Mouse (Mus musculus): ENCODE measurements around the gene Tbrg1. TPM values are rescaled to one million over a fixed set of nuclear protein-coding genes. Genes with fewer than 3 reads are reported as not detected.
A peak's percentile ranks its signal among the peaks of the same experiment; 100 is the strongest.

Tbrg1 gene
- polyA plus RNA-seq, 1 experiment from 2014 or later, result 157 TPM

- 55% methylated on average over 4 of the region's 4 CpGs for WGBS
- Histone ChIP-seq H3K4me3 (no peak overlapping the region), H3K9me3 (no peaks in the 10 kb centered on the region), H3K27ac (no peak overlapping the region), H3K36me3 (no peaks in the 10 kb centered on the region), H3K9ac (no peak overlapping the region), H3K4me1 (peaks cover 4% of the 10 kb centered on the region; the same call in 1 of the 2 replicates), H3K4me2 (replicated peaks) (no peak overlapping the region), H3K27me3 (no peaks in the 10 kb centered on the region)
- no peak for ATAC-seq (ENCODE audit: insufficient number of reproducible peaks, insufficient read depth, low FRiP score, low TSS enrichment)
These were observed 28.5 kb downstream of the Tbrg1 start for GRCm38 (mm10) chr9:37628581-37628980.

DNA sequence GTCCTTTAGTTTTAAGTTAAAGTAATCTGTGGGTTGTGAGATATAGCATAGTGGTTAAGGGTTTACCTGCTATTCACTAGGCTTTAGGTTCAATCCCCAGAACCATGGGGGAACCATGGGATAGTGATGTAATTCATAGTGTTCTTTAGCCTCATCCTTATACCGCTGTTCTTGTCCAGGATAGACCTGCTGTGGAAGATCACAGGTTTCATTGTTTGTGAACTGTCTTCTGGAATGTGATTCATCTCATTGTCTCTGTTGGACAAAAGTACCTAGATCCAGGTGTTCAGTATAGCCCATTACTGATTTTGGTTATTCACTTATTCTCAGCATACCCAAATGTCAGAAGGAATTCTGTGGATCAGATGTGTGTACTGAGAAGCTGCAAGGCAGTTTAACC, 29.8 kb downstream of the Tbrg1 start:
- Histone ChIP-seq H3K4me1 (peaks cover 4% of the 10 kb centered on the region; the same call in 1 of the 2 replicates), H3K4me3 (no peak overlapping the region), H3K9me3 (no peaks in the 10 kb centered on the region), H3K9ac (no peak overlapping the region), H3K27ac (no peak overlapping the region), H3K27me3 (no peaks in the 10 kb centered on the region), H3K4me2 (replicated peaks) (no peak overlapping the region), H3K36me3 (no peaks in the 10 kb centered on the region)
- WGBS, result 100% methylated on average over 1 of the region's 1 CpGs
- ATAC-seq (ENCODE audit: insufficient number of reproducible peaks, insufficient read depth, low FRiP score, low TSS enrichment), result no peak

GRCm38 (mm10) chr9:37626103-37626567, 31.0 kb downstream of the Tbrg1 start:
- Histone ChIP-seq H3K9me3 (no peaks in the 10 kb centered on the region), H3K36me3 (no peaks in the 10 kb centered on the region), H3K9ac (no peak overlapping the region), H3K27ac (no peak overlapping the region), H3K27me3 (no peaks in the 10 kb centered on the region), H3K4me1 (peaks cover 4% of the 10 kb centered on the region; the same call in 1 of the 2 replicates), H3K4me3 (no peak overlapping the region), H3K4me2 (replicated peaks) (no peak overlapping the region)
- ATAC-seq (ENCODE audit: insufficient number of reproducible peaks, insufficient read depth, low FRiP score, low TSS enrichment), result no peak
- 12% methylated on average over 3 of the region's 3 CpGs for WGBS

GRCm38 (mm10) chr9:37625641-37626040, 31.5 kb downstream of the Tbrg1 start:
- ATAC-seq (ENCODE audit: insufficient number of reproducible peaks, insufficient read depth, low FRiP score, low TSS enrichment), result no peak
- Histone ChIP-seq H3K9me3 (no peaks in the 10 kb centered on the region), H3K27me3 (no peaks in the 10 kb centered on the region), H3K4me1 (peaks cover 4% of the 10 kb centered on the region; the same call in 1 of the 2 replicates), H3K36me3 (no peaks in the 10 kb centered on the region), H3K9ac (no peak overlapping the region), H3K4me2 (replicated peaks) (no peak overlapping the region), H3K27ac (no peak overlapping the region), H3K4me3 (no peak overlapping the region)
- WGBS, result 26% methylated on average over 7 of the region's 7 CpGs

DNA sequence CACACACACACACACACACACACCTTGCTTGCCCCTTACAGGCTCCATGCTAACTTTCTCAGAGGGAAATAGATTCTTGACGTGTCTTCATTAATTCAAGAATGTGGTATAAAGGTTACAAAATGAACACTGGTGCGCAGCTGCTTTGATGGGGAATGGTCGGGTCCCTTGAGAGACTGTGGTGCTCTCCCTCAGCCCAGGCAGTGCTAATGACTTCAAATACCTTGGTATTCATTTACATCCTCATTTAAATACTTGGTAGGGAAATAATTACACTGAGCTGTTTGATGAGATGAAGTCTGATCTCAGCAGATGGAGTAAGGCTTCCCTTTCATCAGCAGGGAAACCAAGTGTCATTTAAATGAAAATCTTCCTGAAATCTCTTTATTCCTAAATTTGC, 32.0 kb downstream of the Tbrg1 start:
- H3K27ac ChIP-seq, result no peak overlapping the region
- H3K4me2 ChIP-seq (replicated peaks), result no peak overlapping the region
- no peaks in the 10 kb centered on the region for H3K36me3 ChIP-seq
- H3K4me1 ChIP-seq, result peaks cover 4% of the 10 kb centered on the region; the same call in 1 of the 2 replicates
- no peaks in the 10 kb centered on the region for H3K9me3 ChIP-seq
- H3K27me3 ChIP-seq, result no peaks in the 10 kb centered on the region
- H3K9ac ChIP-seq, result no peak overlapping the region
- 0 out of 2 replicates have a peak, but pooled peaks have one; percentile 28 for ATAC-seq (ENCODE audit: insufficient number of reproducible peaks, insufficient read depth, low FRiP score, low TSS enrichment)
- 50% methylated on average over 3 of the region's 3 CpGs for WGBS
- H3K4me3 ChIP-seq, result no peak overlapping the region

GRCm38 (mm10) chr9:37624502-37624901, 32.6 kb downstream of the Tbrg1 start:
- Histone ChIP-seq H3K36me3 (no peaks in the 10 kb centered on the region), H3K9ac (no peak overlapping the region), H3K4me1 (peaks cover 4% of the 10 kb centered on the region; the same call in 1 of the 2 replicates), H3K4me2 (replicated peaks) (no peak overlapping the region), H3K4me3 (no peak overlapping the region), H3K27ac (no peak overlapping the region), H3K27me3 (no peaks in the 10 kb centered on the region), H3K9me3 (no peaks in the 10 kb centered on the region)
- WGBS, result 84% methylated on average over 1 of the region's 1 CpGs
- ATAC-seq (ENCODE audit: insufficient number of reproducible peaks, insufficient read depth, low FRiP score, low TSS enrichment), result no peak

DNA sequence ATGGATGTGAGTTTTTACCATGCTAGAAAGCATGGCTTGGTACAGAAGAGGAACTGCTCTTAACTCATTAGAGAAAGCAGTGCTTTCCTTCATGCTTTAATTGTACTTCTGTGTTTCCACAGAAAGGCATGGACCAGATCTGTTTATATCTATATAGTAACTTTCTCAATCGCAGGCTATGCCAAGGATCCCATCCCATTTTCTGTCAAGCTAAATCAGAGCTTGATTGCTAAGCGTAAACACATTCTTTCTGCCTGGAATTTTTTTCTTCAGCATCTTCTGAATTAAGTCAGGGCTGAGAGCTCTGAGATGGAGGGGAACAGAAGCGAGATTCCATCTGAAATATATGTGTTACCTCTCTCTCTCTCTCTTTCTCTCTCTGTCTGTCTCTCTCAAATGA, 33.1 kb downstream of the Tbrg1 start:
- no peaks in the 10 kb centered on the region for H3K36me3 ChIP-seq
- 74% methylated on average over 3 of the region's 3 CpGs for WGBS
- ATAC-seq (ENCODE audit: insufficient number of reproducible peaks, insufficient read depth, low FRiP score, low TSS enrichment), result no peak

DNA sequence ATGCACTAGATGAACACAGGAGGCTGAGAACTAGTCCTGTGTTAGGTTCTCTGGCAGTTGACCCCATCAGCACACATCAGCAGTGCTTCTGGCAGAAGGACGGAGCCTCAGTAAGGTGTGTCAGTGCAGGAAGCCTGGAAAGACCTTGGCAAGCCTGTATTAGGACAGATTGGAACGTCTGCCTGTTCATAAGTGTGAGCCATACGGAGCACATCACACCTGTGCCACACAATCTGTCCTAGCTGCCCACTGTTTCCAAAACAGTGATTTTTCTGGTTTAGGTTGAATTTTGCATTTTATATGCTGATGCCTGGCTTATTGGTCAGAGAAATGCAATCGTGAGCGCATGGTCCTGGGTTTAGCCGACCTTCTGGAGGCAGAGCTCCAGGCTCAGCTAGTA, 35.8 kb downstream of the Tbrg1 start:
- H3K36me3 ChIP-seq, result no peaks in the 10 kb centered on the region
- 86% methylated on average over 6 of the region's 6 CpGs for WGBS
- H3K9ac ChIP-seq, result no peak overlapping the region
- no peak overlapping the region for H3K4me3 ChIP-seq
- H3K4me1 ChIP-seq, result peaks cover 4% of the 10 kb centered on the region; the same call in 1 of the 2 replicates
- H3K4me2 ChIP-seq (replicated peaks), result no peak overlapping the region
- no peak overlapping the region for H3K27ac ChIP-seq
- no peaks in the 10 kb centered on the region for H3K9me3 ChIP-seq
- ATAC-seq (ENCODE audit: insufficient number of reproducible peaks, insufficient read depth, low FRiP score, low TSS enrichment), result no peak
- no peaks in the 10 kb centered on the region for H3K27me3 ChIP-seq

More for the DNA sequence above, 33.1 kb downstream of the Tbrg1 start:
- Histone ChIP-seq H3K9ac (no peak overlapping the region), H3K4me2 (replicated peaks) (no peak overlapping the region), H3K27me3 (no peaks in the 10 kb centered on the region), H3K4me3 (no peak overlapping the region), H3K9me3 (no peaks in the 10 kb centered on the region), H3K27ac (no peak overlapping the region), H3K4me1 (peaks cover 4% of the 10 kb centered on the region; the same call in 1 of the 2 replicates)

DNA sequence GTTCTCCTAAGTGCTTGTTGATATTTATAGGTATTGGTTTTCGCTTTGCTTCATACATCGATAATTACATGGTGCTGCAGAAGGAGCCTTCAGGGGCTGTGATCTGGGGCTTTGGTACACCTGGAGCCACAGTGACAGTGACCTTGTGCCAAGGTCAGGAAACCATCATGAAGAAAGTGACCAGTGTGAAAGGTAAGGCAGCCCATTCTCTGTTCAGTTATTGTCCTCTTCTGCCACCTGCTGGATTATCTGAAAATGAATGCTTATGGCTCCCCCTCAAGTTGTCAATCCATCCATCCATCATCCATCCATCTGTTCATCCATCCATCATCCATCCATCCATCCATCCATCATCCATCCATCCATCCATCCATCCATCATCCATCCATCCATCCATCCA, 40.3 kb downstream of the Tbrg1 start:
- H3K36me3 ChIP-seq, result no peaks in the 10 kb centered on the region
- no peak overlapping the region for H3K9ac ChIP-seq
- ATAC-seq (ENCODE audit: insufficient number of reproducible peaks, insufficient read depth, low FRiP score, low TSS enrichment), result no peak
- no peak overlapping the region for H3K4me3 ChIP-seq
- no peak overlapping the region for H3K27ac ChIP-seq
- H3K9me3 ChIP-seq, result no peaks in the 10 kb centered on the region
- H3K27me3 ChIP-seq, result no peaks in the 10 kb centered on the region
- WGBS, result 67% methylated on average over 2 of the region's 2 CpGs
- no peak overlapping the region for H3K4me2 ChIP-seq (replicated peaks)
- H3K4me1 ChIP-seq, result no peaks in the 10 kb centered on the region

- Histone ChIP-seq H3K4me2 (replicated peaks) (no peak overlapping the region), H3K27ac (no peak overlapping the region), H3K9me3 (no peaks in the 10 kb centered on the region), H3K4me3 (no peak overlapping the region), H3K4me1 (no peaks in the 10 kb centered on the region), H3K9ac (no peak overlapping the region), H3K27me3 (no peaks in the 10 kb centered on the region), H3K36me3 (no peaks in the 10 kb centered on the region)
- WGBS, result 74% methylated on average over 5 of the region's 5 CpGs
- ATAC-seq (ENCODE audit: insufficient number of reproducible peaks, insufficient read depth, low FRiP score, low TSS enrichment), result no peak
These were observed 41.9 kb downstream of the Tbrg1 start for GRCm38 (mm10) chr9:37615220-37615619.

DNA sequence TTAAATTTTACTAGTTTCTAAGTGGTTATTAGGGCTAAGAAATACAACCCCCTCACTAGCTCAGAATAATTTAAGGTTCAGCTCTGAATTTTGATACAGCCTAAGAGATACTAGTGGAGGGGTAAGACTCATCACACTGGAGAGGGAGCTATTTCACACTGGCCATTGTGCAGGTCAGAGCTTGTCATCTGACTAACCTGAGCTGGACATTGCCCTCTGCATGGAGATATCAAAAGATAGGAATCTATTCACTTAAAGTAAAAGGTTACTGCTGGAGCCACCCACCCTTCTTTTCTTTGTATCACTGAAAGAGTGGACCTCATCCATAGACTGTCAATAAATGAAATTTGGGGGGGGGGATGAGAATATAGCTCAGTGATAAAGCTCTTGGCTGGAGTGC, 42.8 kb downstream of the Tbrg1 start:
- H3K4me3 ChIP-seq, result peak overlapping the region; percentile 65; the same call in 1 of the 2 replicates
- peak overlapping the region; percentile 71 for H3K4me2 ChIP-seq (replicated peaks)
- H3K27me3 ChIP-seq, result no peaks in the 10 kb centered on the region
- H3K27ac ChIP-seq, result no peak overlapping the region
- no peak overlapping the region for H3K9ac ChIP-seq
- no peak for ATAC-seq (ENCODE audit: insufficient number of reproducible peaks, insufficient read depth, low FRiP score, low TSS enrichment)
- no peaks in the 10 kb centered on the region for H3K36me3 ChIP-seq
- no peaks in the 10 kb centered on the region for H3K9me3 ChIP-seq
- H3K4me1 ChIP-seq, result no peaks in the 10 kb centered on the region

GRCm38 (mm10) chr9:37613911-37614280, 43.2 kb downstream of the Tbrg1 start:
- peak overlapping the region; percentile 30; the same call in 1 of the 2 replicates for H3K27ac ChIP-seq
- no peaks in the 10 kb centered on the region for H3K27me3 ChIP-seq
- H3K9me3 ChIP-seq, result no peaks in the 10 kb centered on the region
- peak overlapping the region; percentile 71 for H3K4me2 ChIP-seq (replicated peaks)
- H3K4me3 ChIP-seq, result peak overlapping the region; percentile 65
- H3K36me3 ChIP-seq, result no peaks in the 10 kb centered on the region
- ATAC-seq (ENCODE audit: insufficient number of reproducible peaks, insufficient read depth, low FRiP score, low TSS enrichment), result peak; percentile 72
- H3K9ac ChIP-seq, result peak overlapping the region; percentile 49
- no peaks in the 10 kb centered on the region for H3K4me1 ChIP-seq
- WGBS, result 22% methylated on average over 6 of the region's 6 CpGs

Data from embryonic facial prominence, embryonic 12.5 days (tissue).